Mouse (Mus musculus) kidney, adult 2 months (tissue): ENCODE results near the gene Tfap2d. TPM values are rescaled to one million over a fixed set of nuclear protein-coding genes. Genes with fewer than 3 reads are reported as not detected.
A peak's percentile ranks its signal among the peaks of the same experiment; 100 is the strongest.

Source experiments
- DNase-seq: peaks from one replicate; pipeline ENCODE4 v3.0.0; 2021
- H3K27ac ChIP-seq: fragments of 200-500 bp; 2 replicates; pipeline ENCODE4 v1.5.1; 2012; ENCODE audit warnings: low read depth, low read length, control low read depth, inconsistent platforms; ENCODE audit not compliant: insufficient read depth
- H3K27me3 ChIP-seq: fragments of 200-500 bp; replicated peaks from 2 replicates; pipeline ENCODE4 v1.6.1; 2012; ENCODE audit warnings: mild to moderate bottlenecking, moderate library complexity, low read length, inconsistent platforms; ENCODE audit not compliant: control insufficient read depth, insufficient read depth
- H3K36me3 ChIP-seq: fragments of 200-500 bp; 2 replicates; pipeline ENCODE4 v1.6.1; 2012; ENCODE audit warnings: mild to moderate bottlenecking, moderate library complexity, low read length, inconsistent platforms; ENCODE audit not compliant: control insufficient read depth, insufficient read depth
- H3K4me1 ChIP-seq: fragments of 200-500 bp; 2 replicates; pipeline ENCODE4 v1.6.1; 2011; ENCODE audit warnings: low read length; ENCODE audit not compliant: control insufficient read depth, insufficient read depth
- H3K4me3 ChIP-seq: fragments of 200-500 bp; 2 replicates; pipeline ENCODE4 v1.5.1; 2011; ENCODE audit warnings: mild to moderate bottlenecking, low read depth, low read length, control low read depth; ENCODE audit not compliant: insufficient read depth
- CTCF ChIP-seq: fragments of 200-500 bp; conservative IDR thresholded peaks from 2 replicates; pipeline ENCODE4 v1.5.1; 2011; ENCODE audit warnings: low read depth, mild to moderate bottlenecking, control low read depth, low read length, moderate library complexity, mixed read lengths; ENCODE audit not compliant: insufficient read depth, insufficient read length
- POLR2A ChIP-seq: fragments of 200-500 bp; IDR thresholded peaks from one replicate; pipeline ENCODE4 v1.6.1; 2011; ENCODE audit warnings: low read depth, low read length, control low read depth
- WGBS: fragments of 180-500 bp; shearing (Covaris S2); methylation state at CpG from one replicate; pipeline ENCODE4 v1.1.7; 2018; 5-methylcytosine and 5-hydroxymethylcytosine counted together
- polyA plus RNA-seq: library from polyadenylated mRNA; depleted of rRNA; stranded (reverse); fragments of >200 nt; gene quantifications from 2 replicates; pipeline ENCODE4 v1.2.3, GENCODE M21; 2012; rRNA removed

Tfap2d gene
- polyA plus RNA-seq = not detected in 2 replicates

DNA sequence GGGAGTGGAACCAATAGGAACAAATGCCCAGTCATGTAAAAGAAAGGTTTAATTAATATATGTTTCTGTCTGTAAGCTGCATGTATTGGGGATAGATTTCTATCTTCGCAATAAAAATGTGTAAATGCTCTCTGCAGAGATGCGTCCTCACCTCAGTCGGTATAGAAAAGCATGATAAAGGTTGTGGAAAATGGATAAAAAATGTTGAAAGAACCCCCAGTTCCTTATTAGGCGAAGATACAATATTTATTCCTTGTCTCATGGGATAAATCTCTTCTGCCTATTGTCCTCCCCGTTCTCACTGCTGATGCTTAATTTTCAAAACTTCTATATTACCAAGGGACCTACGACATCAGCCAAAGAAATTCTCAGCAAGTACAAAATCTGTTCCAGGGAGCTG, at the start of gene Tfap2d:
TSS of gene Tfap2d (plus strand) at position 392 of the 400 bp plus-strand sequence.
- Histone ChIP-seq H3K27ac (no peak within 1 kb of the TSS), H3K27me3 (no peaks in the 10 kb centered on the region), H3K4me1 (no peaks in the 10 kb centered on the region), H3K4me3 (no peak within 1 kb of the TSS), H3K36me3 (no peaks in the 10 kb centered on the region)
- no peak for DNase-seq
- TF ChIP-seq CTCF (no peak), POLR2A (no peak)
- 2% methylated on average over 6 of the region's 6 CpGs for WGBS

DNA sequence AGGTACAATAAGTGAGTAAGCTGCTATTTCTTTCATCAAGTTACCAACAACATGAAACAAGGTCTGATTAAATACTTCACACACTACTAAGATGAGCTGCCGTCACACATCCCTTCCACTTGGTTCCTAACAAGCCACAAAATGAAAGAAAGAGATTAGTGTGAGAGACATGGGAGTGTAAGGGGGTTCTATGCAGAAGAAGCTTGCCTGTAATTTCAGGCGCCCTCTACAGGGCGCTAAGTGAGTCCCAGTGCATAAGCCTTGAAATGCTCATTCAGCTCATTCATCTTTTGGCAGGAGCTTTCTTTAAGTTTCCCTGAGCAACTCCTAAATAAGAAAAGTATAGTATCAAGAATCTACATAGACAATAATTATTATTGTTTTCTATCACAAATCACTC, 46.5 kb upstream of the Tfap2d start:
- H3K36me3 ChIP-seq = no peaks in the 10 kb centered on the region
- H3K4me1 ChIP-seq = no peaks in the 10 kb centered on the region
- H3K4me3 ChIP-seq = no peak overlapping the region
- H3K27ac ChIP-seq = no peak overlapping the region
- 13% methylated on average over 3 of the region's 3 CpGs for WGBS
- DNase-seq = no peak
- H3K27me3 ChIP-seq = no peaks in the 10 kb centered on the region
- TF ChIP-seq POLR2A = no peak

DNA sequence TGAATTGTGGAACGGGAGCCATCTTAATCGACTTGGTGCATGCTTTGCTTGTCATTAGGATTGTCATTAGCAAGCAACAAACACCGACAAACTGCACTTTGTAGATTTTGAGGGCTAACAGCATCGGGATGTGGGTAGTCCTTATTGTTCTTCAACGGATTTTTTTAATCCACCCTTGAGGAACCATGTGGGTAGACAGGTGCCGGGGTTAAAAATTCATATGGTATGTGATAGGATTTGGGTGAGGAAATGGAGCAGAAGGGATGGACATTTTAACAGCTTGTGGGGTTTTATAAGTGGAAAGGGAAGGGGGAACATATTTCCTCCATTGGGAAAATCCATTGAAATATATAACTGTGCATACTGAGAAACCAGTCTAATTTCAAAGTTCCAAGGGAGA, 46.0 kb upstream of the Tfap2d start:
- no peaks in the 10 kb centered on the region for H3K4me1 ChIP-seq
- no peaks in the 10 kb centered on the region for H3K27me3 ChIP-seq
- TF ChIP-seq CTCF (no peak), POLR2A (no peak)
- H3K27ac ChIP-seq = no peak overlapping the region
- no peak overlapping the region for H3K4me3 ChIP-seq
- DNase-seq = no peak
- WGBS = 76% methylated on average over 6 of the region's 6 CpGs
- no peaks in the 10 kb centered on the region for H3K36me3 ChIP-seq

DNA sequence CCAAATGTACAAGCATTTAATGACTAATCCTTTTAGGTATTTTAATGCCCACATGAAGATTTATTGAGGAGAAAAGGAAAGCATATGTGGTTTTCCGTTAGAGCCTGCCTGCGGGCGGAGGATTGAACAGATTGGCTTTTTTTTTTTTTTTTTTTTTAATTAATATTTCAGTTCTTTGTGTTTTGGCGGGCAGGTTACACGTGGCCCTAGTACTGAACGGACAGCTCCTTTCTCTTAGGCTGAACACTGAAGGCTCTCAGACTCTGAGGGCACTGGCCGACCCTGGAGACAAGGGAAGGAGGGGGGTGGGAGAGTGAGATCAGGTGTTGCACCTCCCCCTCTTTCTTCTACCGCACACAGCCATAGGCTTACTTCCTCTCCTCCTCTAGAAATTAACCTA, 14.7 kb upstream of the Tfap2d start:
- TF ChIP-seq POLR2A (no peak), CTCF (no peak)
- 8% methylated on average over 8 of the region's 8 CpGs for WGBS
- Histone ChIP-seq H3K36me3 (no peaks in the 10 kb centered on the region), H3K4me3 (no peak overlapping the region), H3K4me1 (no peaks in the 10 kb centered on the region), H3K27me3 (no peaks in the 10 kb centered on the region; the same call in 1 of the 2 replicates), H3K27ac (no peak overlapping the region)
- no peak for DNase-seq

DNA sequence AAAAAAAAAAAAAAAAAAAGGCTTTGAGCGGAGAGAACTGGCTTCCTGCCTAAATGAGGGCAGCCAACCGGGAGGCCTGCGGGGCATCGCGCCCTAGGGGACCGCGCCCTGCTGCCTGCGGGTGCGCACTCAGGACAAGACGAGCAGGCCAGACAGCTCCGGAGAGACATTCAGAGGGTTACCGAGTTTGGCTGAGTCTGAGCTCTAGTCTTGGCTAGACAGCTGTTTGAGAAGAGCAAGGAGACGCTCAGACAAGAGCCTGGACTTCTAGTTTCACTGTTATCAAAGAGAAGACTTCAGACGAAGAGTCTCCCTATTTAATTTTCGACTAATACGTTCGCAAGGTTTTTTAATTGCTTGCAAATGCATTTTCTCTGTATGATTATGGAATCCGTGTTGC, 5.9 kb upstream of the Tfap2d start:
- TF ChIP-seq CTCF (no peak), POLR2A (no peak)
- no peaks in the 10 kb centered on the region for H3K36me3 ChIP-seq
- no peak overlapping the region for H3K27ac ChIP-seq
- H3K4me1 ChIP-seq = no peaks in the 10 kb centered on the region
- 2% methylated on average over 18 of the region's 18 CpGs for WGBS
- no peaks in the 10 kb centered on the region; the same call in 1 of the 2 replicates for H3K27me3 ChIP-seq
- H3K4me3 ChIP-seq = no peak overlapping the region
- peak; percentile 46 for DNase-seq

DNA sequence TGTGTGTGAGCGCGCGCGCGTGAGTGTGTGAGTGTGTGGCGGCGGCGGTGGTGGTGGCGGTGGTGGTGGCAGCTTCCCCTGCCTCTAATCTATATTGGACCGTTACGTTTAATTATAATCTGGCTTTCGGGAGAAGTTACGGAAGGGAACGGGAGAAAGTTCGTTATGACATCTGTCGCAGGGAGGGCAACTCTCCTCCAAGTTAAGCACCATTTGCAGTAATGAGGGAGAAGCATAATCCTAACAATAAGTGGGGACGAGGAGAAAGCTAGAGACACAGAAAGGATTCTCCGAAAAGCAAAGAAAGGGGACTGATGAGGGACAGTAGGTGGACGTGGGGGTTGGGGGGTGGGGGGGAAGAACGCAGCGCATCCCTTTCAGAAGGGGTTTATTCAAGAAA, 494 bp downstream of the Tfap2d start:
- H3K27me3 ChIP-seq = no peaks in the 10 kb centered on the region
- TF ChIP-seq POLR2A (no peak), CTCF (no peak)
- WGBS = 2% methylated on average over 21 of the region's 21 CpGs

DNA sequence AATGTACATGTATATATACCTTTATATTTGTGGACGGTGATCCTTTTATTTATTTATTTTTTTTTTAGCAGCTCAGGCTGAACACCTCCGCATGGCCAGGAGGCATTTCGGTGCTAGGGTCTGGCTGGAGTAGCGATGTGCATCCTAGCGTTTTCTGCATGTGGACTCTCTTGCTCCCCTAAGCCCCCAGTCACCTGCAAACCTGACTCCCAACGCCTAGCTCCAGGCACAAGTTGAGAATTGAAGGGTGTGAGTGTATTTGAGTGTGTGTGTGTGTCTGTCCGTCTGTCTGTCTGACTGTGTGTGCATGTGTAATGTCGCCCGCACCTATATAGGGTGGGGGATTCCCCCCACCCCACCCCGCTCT, 937 bp downstream of the Tfap2d start:
- H3K27me3 ChIP-seq = no peaks in the 10 kb centered on the region

More for the DNA sequence above, 494 bp downstream of the Tfap2d start:
- DNase-seq = no peak
- no peaks in the 10 kb centered on the region for H3K36me3 ChIP-seq
- H3K4me1 ChIP-seq = no peaks in the 10 kb centered on the region
- no peak overlapping the region for H3K4me3 ChIP-seq
- no peak overlapping the region for H3K27ac ChIP-seq

DNA sequence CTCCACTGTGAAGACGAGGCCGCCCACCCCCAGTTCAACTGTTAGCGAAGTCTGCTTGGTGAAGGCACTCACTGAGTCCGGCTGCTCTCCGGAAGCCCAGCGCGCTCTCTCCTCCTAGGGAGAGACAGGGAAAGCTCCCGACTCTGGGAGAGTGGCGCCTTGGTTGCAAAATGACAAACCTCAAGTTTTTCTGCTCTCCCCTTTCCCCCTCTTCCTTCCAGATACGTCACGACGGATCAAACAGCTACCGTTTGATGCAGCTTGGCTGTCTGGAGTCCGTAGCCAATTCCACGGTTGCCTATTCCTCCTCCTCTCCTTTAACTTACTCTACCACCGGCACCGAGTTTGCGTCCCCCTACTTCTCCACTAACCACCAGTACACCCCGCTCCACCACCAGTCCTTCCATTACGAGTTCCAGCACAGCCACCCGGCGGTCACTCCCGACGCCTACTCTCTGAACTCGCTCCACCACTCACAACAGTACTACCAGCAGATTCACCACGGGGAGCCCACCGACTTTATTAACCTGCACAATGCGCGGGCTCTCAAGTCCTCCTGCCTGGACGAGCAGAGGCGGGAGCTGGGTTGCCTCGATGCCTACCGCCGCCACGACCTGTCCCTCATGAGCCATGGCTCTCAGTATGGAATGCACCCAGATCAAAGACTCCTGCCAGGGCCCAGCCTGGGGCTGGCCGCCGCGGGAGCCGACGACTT, 1.5 kb downstream of the Tfap2d start:
- no peak overlapping the region for H3K4me3 ChIP-seq
- no peaks in the 10 kb centered on the region for H3K36me3 ChIP-seq
- H3K27ac ChIP-seq = no peak overlapping the region
- TF ChIP-seq CTCF = no peak
- TF ChIP-seq POLR2A = no peak
- WGBS = 1% methylated on average over 40 of the region's 40 CpGs
- DNase-seq = no peak
- no peaks in the 10 kb centered on the region for H3K4me1 ChIP-seq
- no peaks in the 10 kb centered on the region for H3K27me3 ChIP-seq

More for the DNA sequence above, 937 bp downstream of the Tfap2d start:
- TF ChIP-seq POLR2A (no peak), CTCF (no peak)
- no peaks in the 10 kb centered on the region for H3K36me3 ChIP-seq
- H3K4me1 ChIP-seq = no peaks in the 10 kb centered on the region
- no peak overlapping the region for H3K4me3 ChIP-seq
- DNase-seq = no peak
- H3K27ac ChIP-seq = no peak overlapping the region
- 3% methylated on average over 10 of the region's 10 CpGs for WGBS
